Mouse (Mus musculus): Measurements from ENCODE around the gene Cpne6.

Gene Cpne6

GRCm38 (mm10) chr14:55497449-55497821, 12.8 kb upstream of the Cpne6 start:
- DNase-seq (ENCODE audit: low spot score in 2 of 2) = peak; percentile 77 to 90

GRCm38 (mm10) chr14:55505612-55506011, 4.6 kb upstream of the Cpne6 start:
- DNase-seq (ENCODE audit: low spot score in 2 of 2) = no peak

- DNase-seq (ENCODE audit: low spot score in 2 of 2) = no peak
Observed at GRCm38 (mm10) chr14:55507801-55508200, 2.4 kb upstream of the Cpne6 start.

GRCm38 (mm10) chr14:55509540-55509939, 705 bp upstream of the Cpne6 start:
- no peak for DNase-seq (ENCODE audit: low spot score in 2 of 2)

GRCm38 (mm10) chr14:55511037-55511436, 792 bp downstream of the Cpne6 start:
- DNase-seq (ENCODE audit: low spot score in 2 of 2) = no peak

GRCm38 (mm10) chr14:55513927-55514326, 3.7 kb downstream of the Cpne6 start:
- no peak for DNase-seq (ENCODE audit: low spot score in 2 of 2)

- no peak for DNase-seq (ENCODE audit: low spot score in 2 of 2)
Observed at GRCm38 (mm10) chr14:55515846-55516245, 5.6 kb downstream of the Cpne6 start.

GRCm38 (mm10) chr14:55518897-55519296, 8.7 kb downstream of the Cpne6 start:
- DNase-seq (ENCODE audit: low spot score in 2 of 2) = no peak

- DNase-seq (ENCODE audit: low spot score in 2 of 2) = no peak
Observed at GRCm38 (mm10) chr14:55519604-55520003, 9.4 kb downstream of the Cpne6 start.

- DNase-seq (ENCODE audit: low spot score in 2 of 2) = no peak
Observed at GRCm38 (mm10) chr14:55520451-55521361, 10.5 kb downstream of the Cpne6 start.

- no peak for DNase-seq (ENCODE audit: low spot score in 2 of 2)
Observed at GRCm38 (mm10) chr14:55524062-55524461, 13.8 kb downstream of the Cpne6 start.

GRCm38 (mm10) chr14:55524785-55525184, 14.5 kb downstream of the Cpne6 start, which contains the start of gene Nrl:
Gene Nrl (minus strand): TSS chr14:55524981.
- DNase-seq (ENCODE audit: low spot score in 2 of 2) = no peak

GRCm38 (mm10) chr14:55526674-55527073, 16.4 kb downstream of the Cpne6 start:
- no peak for DNase-seq (ENCODE audit: low spot score in 2 of 2)

GRCm38 (mm10) chr14:55527940-55528339, 17.7 kb downstream of the Cpne6 start:
- peak in 1 of 2 experiments; percentile 28 for DNase-seq (ENCODE audit: low spot score in 2 of 2)

- peak in 1 of 2 experiments; percentile 48 for DNase-seq (ENCODE audit: low spot score in 2 of 2)
Observed at GRCm38 (mm10) chr14:55536116-55536745, 26.0 kb downstream of the Cpne6 start.

GRCm38 (mm10) chr14:55540067-55540786, 30.0 kb downstream of the Cpne6 start, which contains the start of gene Pck2:
Gene Pck2 (plus strand): TSS chr14:55540266.
- peak; percentile 81 to 83 for DNase-seq (ENCODE audit: low spot score in 2 of 2)

- peak; percentile 73 to 79 for DNase-seq (ENCODE audit: low spot score in 2 of 2)
Observed at GRCm38 (mm10) chr14:55540787-55541321, 30.6 kb downstream of the Cpne6 start.

- peak; percentile 50 to 65 for DNase-seq (ENCODE audit: low spot score in 2 of 2)
Observed at GRCm38 (mm10) chr14:55542268-55542667, 32.0 kb downstream of the Cpne6 start.

- no peak for DNase-seq (ENCODE audit: low spot score in 2 of 2)
Observed at GRCm38 (mm10) chr14:55544334-55544733, 34.1 kb downstream of the Cpne6 start.

- DNase-seq (ENCODE audit: low spot score in 2 of 2) = no peak
Observed at GRCm38 (mm10) chr14:55550191-55550590, 39.9 kb downstream of the Cpne6 start.

- no peak for DNase-seq (ENCODE audit: low spot score in 2 of 2)
Observed at GRCm38 (mm10) chr14:55551347-55551746, 41.1 kb downstream of the Cpne6 start.

GRCm38 (mm10) chr14:55551794-55552193, 41.5 kb downstream of the Cpne6 start:
- no peak for DNase-seq (ENCODE audit: low spot score in 2 of 2)

Measured in spleen, postnatal 14 days (tissue).